Mouse (Mus musculus) embryonic facial prominence, embryonic 13.5 days (tissue): ENCODE data around the gene Cyp11a1. TPM values are rescaled to one million over a fixed set of nuclear protein-coding genes. Genes with fewer than 3 reads are reported as not detected.

Source experiments
- ATAC-seq: fragments of 200-750 bp; cut with Nextera tagmentation; 2 replicates; pipeline ENCODE4 v1.8.0; 2017; ENCODE audit warnings: low read depth; ENCODE audit not compliant: insufficient number of reproducible peaks, insufficient read depth, low FRiP score, low TSS enrichment
- H3K27ac ChIP-seq: fragments of 300-500 bp; sonication (generic); 2 replicates; pipeline ENCODE4 v1.5.1; 2015; ENCODE audit warnings: moderate library complexity, mild to moderate bottlenecking, inconsistent platforms
- H3K27me3 ChIP-seq: fragments of 300-500 bp; sonication (generic); 2 replicates; pipeline ENCODE4 v1.6.1; 2015; ENCODE audit warnings: mild to moderate bottlenecking, inconsistent platforms
- H3K36me3 ChIP-seq: fragments of 300-500 bp; sonication (generic); 2 replicates; pipeline ENCODE4 v1.6.1; 2015; ENCODE audit warnings: mild to moderate bottlenecking, inconsistent platforms
- H3K4me1 ChIP-seq: fragments of 300-500 bp; sonication (generic); 2 replicates; pipeline ENCODE4 v1.6.1; 2015; ENCODE audit warnings: inconsistent platforms
- H3K4me2 ChIP-seq: fragments of 300-500 bp; sonication (generic); 2 replicates; pipeline ENCODE4 v1.6.1; 2015; ENCODE audit warnings: moderate library complexity, mild to moderate bottlenecking, inconsistent platforms
- H3K4me3 ChIP-seq: fragments of 300-500 bp; sonication (generic); 2 replicates; pipeline ENCODE4 v1.5.1; 2015; ENCODE audit warnings: mild to moderate bottlenecking, inconsistent platforms
- H3K9ac ChIP-seq: fragments of 300-500 bp; sonication (generic); 2 replicates; pipeline ENCODE4 v1.6.1; 2015; ENCODE audit warnings: mild to moderate bottlenecking, inconsistent platforms
- H3K9me3 ChIP-seq: fragments of 300-500 bp; sonication (generic); 2 replicates; pipeline ENCODE4 v1.6.1; 2016; ENCODE audit warnings: inconsistent platforms
- WGBS: fragments of 180-500 bp; shearing (Covaris S2); methylation state at CpG from one replicate; pipeline ENCODE4 v1.1.7; 2015; ENCODE audit warnings: mixed read lengths; 5-methylcytosine and 5-hydroxymethylcytosine counted together
- polyA plus RNA-seq: library from polyadenylated mRNA; unstranded; fragments of >200 nt; fragmentation: Nextera tagmentation; extraction: Ambion mirVana; gene quantifications from 2 replicates; pipeline ENCODE4 v1.2.1, GENCODE M21; 2015

Cyp11a1 gene
- polyA plus RNA-seq, 1 experiment from 2014 or later, result 0.77 TPM

DNA sequence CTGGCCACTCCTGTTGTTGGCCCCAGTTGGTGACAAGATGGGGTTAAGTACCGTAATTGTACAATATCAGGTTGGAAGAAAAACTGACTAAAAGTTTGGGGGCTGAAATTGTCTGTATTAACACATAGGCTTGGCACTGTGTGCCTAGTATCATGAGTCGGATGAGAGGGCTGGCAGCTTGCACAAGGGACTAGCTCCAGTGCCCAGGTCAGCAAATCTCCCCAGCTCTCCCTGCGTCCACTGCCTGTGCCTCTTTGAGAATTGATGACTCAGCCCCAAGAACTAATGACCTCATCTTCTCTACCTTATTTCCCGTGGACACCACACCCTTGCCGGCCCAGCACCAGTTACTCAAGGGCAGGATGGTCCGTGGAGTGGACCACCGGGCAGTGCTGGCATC lies 43.6 kb downstream of the Cyp11a1 start:
- Histone ChIP-seq H3K27ac (no peak overlapping the region), H3K4me1 (peaks cover 15% of the 10 kb centered on the region)
- 78% methylated on average over 7 of the region's 7 CpGs for WGBS

GRCm38 (mm10) chr9:58051937-58052336 lies 45.7 kb downstream of the Cyp11a1 start:
- H3K9ac ChIP-seq, result no peak overlapping the region
- WGBS, result 36% methylated on average over 5 of the region's 5 CpGs
- no peak for ATAC-seq
- H3K27ac ChIP-seq, result no peak overlapping the region
- peaks cover 15% of the 10 kb centered on the region for H3K4me1 ChIP-seq
- no peaks in the 10 kb centered on the region for H3K9me3 ChIP-seq
- H3K36me3 ChIP-seq, result no peaks in the 10 kb centered on the region
- H3K4me3 ChIP-seq, result no peak overlapping the region
- H3K4me2 ChIP-seq, result no peak overlapping the region
- H3K27me3 ChIP-seq, result peaks cover 19% of the 10 kb centered on the region

More for the DNA sequence above, 43.6 kb downstream of the Cyp11a1 start:
- no peak overlapping the region for H3K9ac ChIP-seq
- H3K9me3 ChIP-seq, result no peaks in the 10 kb centered on the region
- peaks cover 26% of the 10 kb centered on the region for H3K27me3 ChIP-seq
- H3K4me2 ChIP-seq, result no peak overlapping the region
- H3K36me3 ChIP-seq, result no peaks in the 10 kb centered on the region
- H3K4me3 ChIP-seq, result no peak overlapping the region
- no peak for ATAC-seq

DNA sequence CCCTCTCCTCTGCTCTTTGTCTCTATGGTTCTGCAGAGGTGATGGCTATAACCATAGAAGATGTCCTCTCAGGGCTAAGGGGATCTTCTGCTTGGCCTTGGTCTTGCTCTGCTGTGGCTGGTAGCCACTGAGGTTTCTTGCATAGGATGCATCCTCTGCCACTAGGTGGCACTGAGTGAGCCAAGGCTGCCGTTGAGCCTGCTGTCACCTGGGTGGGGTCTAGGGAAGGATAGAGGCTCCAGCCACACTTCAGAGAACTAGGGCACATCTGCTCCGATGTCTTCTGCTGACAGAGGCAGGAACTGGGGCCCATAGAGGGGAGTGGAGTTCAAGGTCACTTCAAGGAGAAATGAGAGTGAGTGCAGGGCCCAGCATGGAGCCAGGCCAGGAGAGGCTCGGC lies 46.9 kb downstream of the Cyp11a1 start:
- Histone ChIP-seq H3K27ac (no peak overlapping the region), H3K4me1 (peaks cover 15% of the 10 kb centered on the region), H3K9me3 (no peaks in the 10 kb centered on the region), H3K36me3 (no peaks in the 10 kb centered on the region), H3K9ac (no peak overlapping the region), H3K4me2 (no peak overlapping the region), H3K4me3 (no peak overlapping the region), H3K27me3 (peaks cover 23% of the 10 kb centered on the region)
- no peak for ATAC-seq
- WGBS, result 22% methylated on average over 3 of the region's 3 CpGs

- ATAC-seq, result no peak
- Histone ChIP-seq H3K36me3 (no peaks in the 10 kb centered on the region), H3K4me3 (no peak overlapping the region), H3K27ac (no peak overlapping the region), H3K4me2 (no peak overlapping the region), H3K27me3 (peaks cover 22% of the 10 kb centered on the region), H3K9ac (no peak overlapping the region), H3K9me3 (no peaks in the 10 kb centered on the region), H3K4me1 (peaks cover 11% of the 10 kb centered on the region)
- 58% methylated on average over 3 of the region's 3 CpGs for WGBS
Observed at GRCm38 (mm10) chr9:58053544-58053943, 47.3 kb downstream of the Cyp11a1 start.

GRCm38 (mm10) chr9:58054032-58054431 lies 47.8 kb downstream of the Cyp11a1 start:
- Histone ChIP-seq H3K9ac (no peak overlapping the region), H3K9me3 (no peaks in the 10 kb centered on the region), H3K4me2 (no peak overlapping the region), H3K27ac (no peak overlapping the region), H3K4me1 (peaks cover 6% of the 10 kb centered on the region; the same call in 1 of the 2 replicates), H3K36me3 (no peaks in the 10 kb centered on the region), H3K27me3 (peaks cover 22% of the 10 kb centered on the region), H3K4me3 (no peak overlapping the region)
- 93% methylated on average over 1 of the region's 1 CpGs for WGBS
- ATAC-seq, result no peak

GRCm38 (mm10) chr9:58055666-58056065 lies 49.5 kb downstream of the Cyp11a1 start:
- H3K9me3 ChIP-seq, result no peaks in the 10 kb centered on the region
- no peak overlapping the region for H3K4me3 ChIP-seq
- H3K9ac ChIP-seq, result no peak overlapping the region
- peaks cover 8% of the 10 kb centered on the region; the same call in 1 of the 2 replicates for H3K27me3 ChIP-seq
- no peak overlapping the region for H3K27ac ChIP-seq
- ATAC-seq, result no peak
- 60% methylated on average over 5 of the region's 5 CpGs for WGBS
- no peak overlapping the region for H3K4me2 ChIP-seq
- H3K4me1 ChIP-seq, result peaks cover 2% of the 10 kb centered on the region; the same call in 1 of the 2 replicates
- H3K36me3 ChIP-seq, result no peaks in the 10 kb centered on the region

DNA sequence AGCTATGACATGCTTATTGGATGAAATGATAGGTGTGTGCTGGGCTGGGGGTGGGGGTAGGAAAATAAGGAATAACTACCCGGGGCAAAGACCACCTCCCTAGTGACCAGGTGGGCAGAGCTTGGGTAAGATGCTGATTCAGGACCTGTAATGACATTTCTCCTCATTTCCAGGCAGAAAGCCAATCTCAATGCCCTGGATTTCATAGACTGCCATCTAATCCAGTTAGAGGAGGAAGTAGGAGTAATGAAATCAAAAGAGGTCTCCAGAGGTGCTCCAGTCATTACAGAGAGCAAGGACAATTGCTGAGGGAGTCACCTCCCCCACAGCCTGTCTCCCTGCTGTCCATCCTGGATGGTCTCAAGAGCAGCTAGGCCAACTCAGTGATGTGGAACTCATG lies 53.7 kb downstream of the Cyp11a1 start:
- ATAC-seq, result no peak
- WGBS, result 28% methylated on average over 1 of the region's 1 CpGs
- Histone ChIP-seq H3K4me3 (no peak overlapping the region), H3K9me3 (no peaks in the 10 kb centered on the region), H3K9ac (no peak overlapping the region), H3K4me2 (no peak overlapping the region), H3K4me1 (peaks cover 13% of the 10 kb centered on the region), H3K27me3 (peaks cover 26% of the 10 kb centered on the region), H3K27ac (no peak overlapping the region), H3K36me3 (no peaks in the 10 kb centered on the region)

- Histone ChIP-seq H3K27me3 (peaks cover 26% of the 10 kb centered on the region), H3K36me3 (no peaks in the 10 kb centered on the region), H3K27ac (no peak overlapping the region), H3K4me2 (no peak overlapping the region), H3K9ac (no peak overlapping the region), H3K4me1 (peaks cover 17% of the 10 kb centered on the region), H3K4me3 (no peak overlapping the region), H3K9me3 (no peaks in the 10 kb centered on the region)
- no peak for ATAC-seq
- 6% methylated on average over 23 of the region's 23 CpGs for WGBS
Observed at GRCm38 (mm10) chr9:58060677-58061667, 54.8 kb downstream of the Cyp11a1 start.

DNA sequence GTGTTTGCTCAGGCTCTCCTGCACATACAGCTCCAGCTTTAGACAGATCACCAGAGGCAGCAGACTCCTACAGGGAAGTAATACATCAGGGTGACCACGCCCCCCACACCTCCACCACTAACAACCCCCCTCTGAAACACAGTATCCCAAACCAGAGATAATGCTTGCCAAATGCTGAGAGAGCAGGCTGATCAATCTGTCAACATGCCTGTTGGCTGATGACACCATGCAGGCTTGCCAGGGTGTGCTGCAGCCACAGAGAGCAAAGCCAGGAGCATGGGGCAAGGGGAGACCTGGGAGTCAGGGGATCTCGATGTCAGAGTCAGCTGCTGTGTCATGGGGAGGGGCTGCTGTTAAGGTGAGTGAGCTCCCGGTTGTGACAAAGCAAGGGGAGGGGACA lies 57.3 kb downstream of the Cyp11a1 start, which contains the start of gene Stra6:
TSS of gene Stra6 (plus strand) at position 258 of the 400 bp plus-strand sequence.
- no peak within 1 kb of the TSS for H3K9ac ChIP-seq
- H3K9me3 ChIP-seq, result no peaks in the 10 kb centered on the region
- H3K4me1 ChIP-seq, result peaks cover 32% of the 10 kb centered on the region
- no peak within 1 kb of the TSS for H3K4me2 ChIP-seq
- no peak within 1 kb of the TSS for H3K27ac ChIP-seq
- no peak for ATAC-seq
- 19% methylated on average over 3 of the region's 3 CpGs for WGBS
- no peak within 1 kb of the TSS for H3K4me3 ChIP-seq
- no peaks in the 10 kb centered on the region for H3K36me3 ChIP-seq
- peaks cover 18% of the 10 kb centered on the region for H3K27me3 ChIP-seq

- H3K9ac ChIP-seq, result no peak overlapping the region
Observed at GRCm38 (mm10) chr9:58065532-58065931, 59.3 kb downstream of the Cyp11a1 start.

DNA sequence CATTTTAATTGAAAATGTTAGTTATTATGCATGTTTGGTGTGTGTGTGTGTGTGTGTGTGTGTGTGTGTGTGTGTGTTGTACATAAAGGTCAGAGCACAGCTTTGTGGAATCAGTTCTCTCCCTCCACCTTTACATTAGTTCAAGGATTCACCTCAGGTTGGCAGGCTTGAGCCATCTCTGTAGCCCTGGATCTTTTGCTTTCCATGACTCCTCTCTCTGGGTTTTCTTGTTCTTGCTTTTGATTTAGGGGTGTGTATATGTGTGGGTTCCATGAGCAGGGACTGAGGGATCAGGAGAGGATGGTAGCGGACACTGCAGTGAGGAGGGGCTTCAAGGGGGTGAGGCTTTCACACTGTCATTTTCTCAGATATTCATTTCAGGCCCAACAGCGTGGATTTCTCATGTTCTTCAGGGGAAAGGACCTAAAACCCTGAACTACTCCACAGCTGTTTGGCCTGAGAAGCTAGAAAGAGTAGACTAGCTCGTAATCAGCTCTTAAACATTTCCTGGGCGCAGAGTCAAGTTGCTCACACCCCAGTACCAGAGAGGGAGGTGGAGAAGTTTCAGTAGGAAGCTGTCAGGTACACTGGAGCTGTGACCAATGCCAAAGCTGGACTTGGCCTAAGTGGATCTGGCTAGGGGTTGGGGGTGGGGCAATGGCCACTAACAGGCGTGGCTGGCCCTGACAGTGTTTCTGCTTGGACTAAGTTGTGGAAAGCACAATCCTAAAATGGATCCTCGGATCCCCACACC lies 59.9 kb downstream of the Cyp11a1 start:
- Histone ChIP-seq H3K9me3 (no peaks in the 10 kb centered on the region), H3K27me3 (peaks cover 15% of the 10 kb centered on the region), H3K4me1 (peaks cover 30% of the 10 kb centered on the region), H3K9ac (no peak overlapping the region), H3K27ac (no peak overlapping the region), H3K4me3 (no peak overlapping the region), H3K4me2 (no peak overlapping the region), H3K36me3 (no peaks in the 10 kb centered on the region)
- WGBS, result 69% methylated on average over 6 of the region's 6 CpGs
- ATAC-seq, result no peak

More at GRCm38 (mm10) chr9:58065532-58065931, 59.3 kb downstream of the Cyp11a1 start:
- Histone ChIP-seq H3K4me2 (no peak overlapping the region), H3K36me3 (no peaks in the 10 kb centered on the region), H3K9me3 (no peaks in the 10 kb centered on the region), H3K27me3 (peaks cover 18% of the 10 kb centered on the region), H3K4me3 (no peak overlapping the region), H3K27ac (no peak overlapping the region), H3K4me1 (peaks cover 32% of the 10 kb centered on the region)
- no peak for ATAC-seq
- 25% methylated on average over 6 of the region's 6 CpGs for WGBS
